Mouse (Mus musculus): ENCODE results near the gene Fmo3. TPM values are rescaled to one million over a fixed set of nuclear protein-coding genes. Genes with fewer than 3 reads are reported as not detected.

Fmo3 gene
- total and polyA plus RNA-seq, 2 experiments from 2014 or later: not detected

DNA sequence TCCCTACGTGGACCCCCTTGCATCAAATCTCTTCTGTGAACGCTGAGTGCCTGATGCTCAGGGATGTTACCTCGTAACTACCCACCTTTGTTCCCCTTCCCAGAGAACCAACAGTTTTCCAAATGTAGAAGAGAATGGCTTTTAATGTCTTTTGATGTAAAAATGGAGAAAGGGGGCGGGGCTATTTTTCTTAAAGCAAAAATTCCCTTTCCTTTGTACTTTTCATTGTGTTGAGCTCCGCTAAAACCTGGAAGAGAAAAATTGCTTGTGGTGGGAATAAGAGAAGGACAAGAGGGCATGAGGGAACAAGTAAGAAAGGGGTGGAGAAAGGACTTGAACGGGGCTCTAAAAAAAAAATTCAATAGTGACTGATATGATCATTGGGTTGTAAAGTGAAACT is 46.9 kb downstream of the Fmo3 start, which contains the start of gene Fmo6:
TSS of gene Fmo6 (minus strand) at position 101 of the 400 bp plus-strand sequence.
- Histone ChIP-seq H3K4me1 (ENCODE audit: control insufficient read depth, insufficient read depth) (no peaks in the 10 kb centered on the region), H3K9me3 (replicated peaks; ENCODE audit: control insufficient read depth, low read length) (no peaks in the 10 kb centered on the region), H3K27me3 (ENCODE audit: control insufficient read depth, insufficient read depth, low read length) (no peaks in the 10 kb centered on the region), H3K27ac (ENCODE audit: low read depth) (no peak within 1 kb of the TSS), H3K36me3 (replicated peaks; ENCODE audit: control insufficient read depth, insufficient read depth, low read length) (no peaks in the 10 kb centered on the region), H3K4me3 (ENCODE audit: low read depth, low read length) (no peak within 1 kb of the TSS), H3K4me2 (ENCODE audit: low read depth, low read length) (no peak within 1 kb of the TSS), H3K9ac (replicated peaks; ENCODE audit: low read depth, low read length) (no peak within 1 kb of the TSS)
- TF ChIP-seq CTCF (IDR thresholded peaks at IDR 0.05; ENCODE audit: low read depth) (no peak), EP300 (IDR thresholded peaks at IDR 0.05; ENCODE audit: low read depth) (no peak)
- DNase-seq (ENCODE audit: low spot score) (no peak), ATAC-seq (ENCODE audit: insufficient read depth, low read depth) (no peak)
- WGBS: 75% methylated on average over 6 of the region's 6 CpGs

DNA sequence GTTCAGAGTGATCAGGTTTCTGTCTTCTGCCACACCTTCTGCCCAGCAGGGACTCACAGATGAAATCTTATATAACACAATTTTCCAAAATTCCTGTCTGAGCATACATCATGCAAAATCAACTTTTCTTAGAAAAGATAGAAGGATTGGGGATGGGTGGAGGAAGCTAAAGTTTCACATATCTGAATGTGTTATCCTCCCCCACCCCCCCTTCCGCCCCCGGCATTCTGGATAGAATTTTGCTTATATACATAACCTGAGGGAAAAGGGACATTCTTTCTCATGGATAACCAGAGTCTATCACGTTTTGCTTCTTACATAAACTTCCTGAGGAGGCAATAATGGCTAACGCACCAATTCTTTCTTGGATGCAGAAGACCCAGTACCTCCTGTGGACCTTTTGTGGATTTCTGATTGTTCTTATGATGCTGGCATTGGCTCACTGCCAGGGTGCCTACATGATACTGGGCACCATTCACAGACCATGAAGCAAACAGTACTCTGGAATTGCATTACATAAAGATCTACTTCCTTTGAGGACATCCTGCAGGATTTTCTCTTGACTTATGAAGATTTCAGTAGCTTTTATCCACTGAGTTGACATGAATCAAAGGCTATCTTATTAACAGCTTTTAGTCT is 49.8 kb downstream of the Fmo3 start:
- no peak for ATAC-seq (ENCODE audit: insufficient read depth, low read depth)
- Histone ChIP-seq H3K27ac (ENCODE audit: low read depth) (no peak overlapping the region), H3K4me2 (ENCODE audit: low read depth, low read length) (no peak overlapping the region), H3K27me3 (ENCODE audit: control insufficient read depth, insufficient read depth, low read length) (no peaks in the 10 kb centered on the region), H3K9ac (replicated peaks; ENCODE audit: low read depth, low read length) (no peak overlapping the region), H3K36me3 (replicated peaks; ENCODE audit: control insufficient read depth, insufficient read depth, low read length) (no peaks in the 10 kb centered on the region), H3K4me3 (ENCODE audit: low read depth, low read length) (no peak overlapping the region), H3K4me1 (ENCODE audit: control insufficient read depth, insufficient read depth) (no peaks in the 10 kb centered on the region), H3K9me3 (replicated peaks; ENCODE audit: control insufficient read depth, low read length) (no peaks in the 10 kb centered on the region)
- WGBS: 70% methylated on average over 4 of the region's 4 CpGs
- no peak for TF ChIP-seq CTCF (IDR thresholded peaks at IDR 0.05; ENCODE audit: low read depth)
- no peak for TF ChIP-seq EP300 (IDR thresholded peaks at IDR 0.05; ENCODE audit: low read depth)
- DNase-seq (ENCODE audit: low spot score): no peak

DNA sequence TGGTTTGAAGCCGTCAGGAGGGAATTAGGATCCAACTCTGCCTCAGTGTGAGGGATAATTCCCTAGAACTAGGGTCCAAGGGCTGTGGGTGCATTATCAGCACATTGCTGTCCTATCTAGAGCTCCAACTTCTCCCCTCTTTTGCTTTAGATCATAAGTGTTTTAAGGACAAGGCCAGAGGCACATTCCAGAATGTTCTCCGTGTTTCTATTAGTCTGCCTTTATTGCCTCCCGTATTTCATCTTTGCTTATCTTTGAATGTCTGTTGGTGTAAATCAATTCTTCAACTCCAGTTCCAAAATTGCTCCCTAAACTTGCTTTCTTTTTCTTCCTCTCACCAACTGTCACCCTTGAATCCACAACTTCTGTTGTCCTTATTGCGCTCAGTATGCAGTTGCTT is 51.9 kb downstream of the Fmo3 start:
- Histone ChIP-seq H3K27me3 (ENCODE audit: control insufficient read depth, insufficient read depth, low read length) (no peaks in the 10 kb centered on the region), H3K36me3 (replicated peaks; ENCODE audit: control insufficient read depth, insufficient read depth, low read length) (no peaks in the 10 kb centered on the region), H3K27ac (ENCODE audit: low read depth) (no peak overlapping the region), H3K9me3 (replicated peaks; ENCODE audit: control insufficient read depth, low read length) (no peaks in the 10 kb centered on the region), H3K4me1 (ENCODE audit: control insufficient read depth, insufficient read depth) (no peaks in the 10 kb centered on the region), H3K9ac (replicated peaks; ENCODE audit: low read depth, low read length) (no peak overlapping the region), H3K4me2 (ENCODE audit: low read depth, low read length) (no peak overlapping the region), H3K4me3 (ENCODE audit: low read depth, low read length) (no peak overlapping the region)
- WGBS: 73% methylated on average over 4 of the region's 4 CpGs
- ATAC-seq (ENCODE audit: insufficient read depth, low read depth) (no peak), DNase-seq (ENCODE audit: low spot score) (no peak)
- TF ChIP-seq CTCF (IDR thresholded peaks at IDR 0.05; ENCODE audit: low read depth): no peak
- TF ChIP-seq EP300 (IDR thresholded peaks at IDR 0.05; ENCODE audit: low read depth): no peak

GRCm38 (mm10) chr1:162931880-162932279 is 52.4 kb downstream of the Fmo3 start:
- no peak overlapping the region for H3K4me2 ChIP-seq (ENCODE audit: low read depth, low read length)
- no peaks in the 10 kb centered on the region for H3K4me1 ChIP-seq (ENCODE audit: control insufficient read depth, insufficient read depth)
- no peak overlapping the region for H3K9ac ChIP-seq (replicated peaks; ENCODE audit: low read depth, low read length)
- DNase-seq (ENCODE audit: low spot score): no peak
- 71% methylated on average over 5 of the region's 5 CpGs for WGBS
- no peaks in the 10 kb centered on the region for H3K36me3 ChIP-seq (replicated peaks; ENCODE audit: control insufficient read depth, insufficient read depth, low read length)
- TF ChIP-seq CTCF (IDR thresholded peaks at IDR 0.05; ENCODE audit: low read depth) (no peak), EP300 (IDR thresholded peaks at IDR 0.05; ENCODE audit: low read depth) (no peak)
- H3K27ac ChIP-seq (ENCODE audit: low read depth): peak overlapping the region; percentile 46
- no peak overlapping the region for H3K4me3 ChIP-seq (ENCODE audit: low read depth, low read length)
- no peaks in the 10 kb centered on the region for H3K27me3 ChIP-seq (ENCODE audit: control insufficient read depth, insufficient read depth, low read length)
- ATAC-seq (ENCODE audit: insufficient read depth, low read depth): no peak
- H3K9me3 ChIP-seq (replicated peaks; ENCODE audit: control insufficient read depth, low read length): no peaks in the 10 kb centered on the region

DNA sequence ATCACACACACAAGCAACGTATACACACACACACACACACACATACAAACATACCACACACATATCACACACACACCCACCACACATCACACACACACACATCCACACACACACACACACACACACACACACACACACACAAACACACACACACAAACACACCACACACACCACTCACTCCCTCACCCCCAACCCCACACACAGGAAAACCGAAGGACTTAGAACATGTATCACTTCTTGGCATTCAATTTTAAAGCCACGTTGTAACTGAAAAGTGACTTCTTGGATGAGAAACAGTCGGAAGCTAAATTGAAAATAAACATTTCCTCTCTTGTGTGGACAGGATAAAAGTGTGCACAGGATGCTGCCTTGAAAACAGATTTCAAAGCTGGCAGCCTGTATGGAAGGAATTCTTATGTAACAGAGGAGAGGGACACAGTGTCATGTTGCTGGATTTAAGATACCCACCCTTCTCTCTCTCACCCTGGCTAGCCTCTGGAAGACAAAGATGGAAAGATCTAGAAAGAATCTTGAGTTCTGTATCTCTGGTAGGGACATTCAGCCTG is 52.9 kb downstream of the Fmo3 start:
- WGBS: 56% methylated on average over 4 of the region's 4 CpGs
- H3K4me3 ChIP-seq (ENCODE audit: low read depth, low read length): no peak overlapping the region
- ATAC-seq (ENCODE audit: insufficient read depth, low read depth) (0 out of 2 replicates have a peak, but pooled peaks have one; percentile 17), DNase-seq (ENCODE audit: low spot score) (peak; percentile 57)
- H3K27ac ChIP-seq (ENCODE audit: low read depth): peak overlapping the region; percentile 46; the same call in 1 of the 2 replicates
- H3K9me3 ChIP-seq (replicated peaks; ENCODE audit: control insufficient read depth, low read length): no peaks in the 10 kb centered on the region
- H3K4me1 ChIP-seq (ENCODE audit: control insufficient read depth, insufficient read depth): no peaks in the 10 kb centered on the region
- no peak for TF ChIP-seq EP300 (IDR thresholded peaks at IDR 0.05; ENCODE audit: low read depth)
- no peak for TF ChIP-seq CTCF (IDR thresholded peaks at IDR 0.05; ENCODE audit: low read depth)
- no peak overlapping the region for H3K9ac ChIP-seq (replicated peaks; ENCODE audit: low read depth, low read length)
- H3K36me3 ChIP-seq (replicated peaks; ENCODE audit: control insufficient read depth, insufficient read depth, low read length): no peaks in the 10 kb centered on the region
- H3K27me3 ChIP-seq (ENCODE audit: control insufficient read depth, insufficient read depth, low read length): no peaks in the 10 kb centered on the region
- H3K4me2 ChIP-seq (ENCODE audit: low read depth, low read length): no peak overlapping the region

All from heart, postnatal 0 days (tissue).